Mouse (Mus musculus): ENCODE data around the gene Asl. TPM values are rescaled to one million over a fixed set of nuclear protein-coding genes. Genes with fewer than 3 reads are reported as not detected.

Gene Asl
- polyA plus RNA-seq, 1 experiment from 2014 or later: 21.0 TPM

DNA sequence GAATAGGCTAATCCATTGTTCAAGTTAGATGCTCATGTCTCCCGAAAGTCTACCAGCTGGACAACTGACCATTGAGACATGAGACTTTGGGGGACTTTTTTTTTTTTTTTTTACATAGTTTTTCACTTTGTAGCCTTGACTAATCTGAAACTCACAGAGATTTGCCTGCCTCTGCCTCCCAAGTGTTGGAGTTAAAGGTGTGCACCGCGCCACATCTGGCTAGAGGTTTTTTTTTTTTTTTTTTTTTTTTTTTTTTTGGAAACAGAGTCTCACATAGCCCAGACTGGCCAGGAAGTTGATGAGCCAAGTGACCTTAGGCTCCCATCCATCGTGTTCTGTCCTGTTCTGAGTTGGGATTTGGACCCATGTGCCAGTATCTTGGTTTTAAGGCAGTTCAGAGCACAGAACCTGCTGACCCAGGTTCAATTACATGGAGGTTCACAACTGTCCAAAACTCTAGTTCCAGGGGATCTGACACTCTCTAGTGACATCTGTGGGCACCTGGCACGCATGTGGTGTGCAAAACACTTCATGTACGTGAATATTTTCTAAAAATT lies 20.9 kb downstream of the Asl start:
- Histone ChIP-seq H3K4me2 (ENCODE audit: low read depth, low read length) (no peak overlapping the region), H3K4me1 (ENCODE audit: control insufficient read depth, insufficient read depth, low read length) (no peaks in the 10 kb centered on the region), H3K27me3 (ENCODE audit: control insufficient read depth, insufficient read depth, low read length) (no peaks in the 10 kb centered on the region), H3K9ac (replicated peaks; ENCODE audit: low read length) (no peak overlapping the region), H3K36me3 (replicated peaks; ENCODE audit: control insufficient read depth, insufficient read depth, low read depth, low read length) (peaks cover 3% of the 10 kb centered on the region), H3K4me3 (ENCODE audit: low read depth, low read length) (no peak overlapping the region), H3K9me3 (replicated peaks; ENCODE audit: control insufficient read depth, low read length) (peaks cover 3% of the 10 kb centered on the region; the same call in 1 of the 2 replicates), H3K27ac (replicated peaks; ENCODE audit: low read depth, low read length) (no peak overlapping the region)
- DNase-seq (ENCODE audit: low spot score) (no peak), ATAC-seq (replicated peaks; ENCODE audit: insufficient number of reproducible peaks, low FRiP score, low TSS enrichment, low read depth) (no peak)
- 81% methylated on average over 6 of the region's 6 CpGs for WGBS

DNA sequence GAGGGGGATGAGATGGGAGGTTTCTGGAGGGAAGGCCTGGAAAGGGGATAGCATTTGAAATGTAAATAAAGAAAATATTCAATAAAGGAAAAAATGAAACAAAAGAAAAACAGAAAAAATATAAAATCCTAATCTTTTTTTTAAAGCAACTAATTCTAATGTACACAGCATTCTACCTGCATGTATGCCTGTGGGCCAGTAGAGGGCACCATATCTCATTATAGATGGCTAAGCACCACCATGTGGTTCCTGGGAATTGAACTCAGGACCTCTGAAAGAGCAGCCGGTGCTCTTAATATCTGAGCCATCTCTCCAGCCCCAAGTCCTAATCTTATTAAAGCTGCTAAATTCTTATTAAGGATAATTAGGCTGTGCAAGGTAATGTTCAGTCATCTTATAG lies 21.7 kb downstream of the Asl start:
- H3K4me3 ChIP-seq (ENCODE audit: low read depth, low read length): no peak overlapping the region
- ATAC-seq (replicated peaks; ENCODE audit: insufficient number of reproducible peaks, low FRiP score, low TSS enrichment, low read depth) (no peak), DNase-seq (ENCODE audit: low spot score) (no peak)
- peaks cover 3% of the 10 kb centered on the region for H3K36me3 ChIP-seq (replicated peaks; ENCODE audit: control insufficient read depth, insufficient read depth, low read depth, low read length)
- peaks cover 3% of the 10 kb centered on the region; the same call in 1 of the 2 replicates for H3K9me3 ChIP-seq (replicated peaks; ENCODE audit: control insufficient read depth, low read length)
- H3K27me3 ChIP-seq (ENCODE audit: control insufficient read depth, insufficient read depth, low read length): no peaks in the 10 kb centered on the region
- no peak overlapping the region for H3K9ac ChIP-seq (replicated peaks; ENCODE audit: low read length)
- no peak overlapping the region for H3K27ac ChIP-seq (replicated peaks; ENCODE audit: low read depth, low read length)
- H3K4me1 ChIP-seq (ENCODE audit: control insufficient read depth, insufficient read depth, low read length): no peaks in the 10 kb centered on the region
- 82% methylated on average over 1 of the region's 1 CpGs for WGBS
- no peak overlapping the region for H3K4me2 ChIP-seq (ENCODE audit: low read depth, low read length)

DNA sequence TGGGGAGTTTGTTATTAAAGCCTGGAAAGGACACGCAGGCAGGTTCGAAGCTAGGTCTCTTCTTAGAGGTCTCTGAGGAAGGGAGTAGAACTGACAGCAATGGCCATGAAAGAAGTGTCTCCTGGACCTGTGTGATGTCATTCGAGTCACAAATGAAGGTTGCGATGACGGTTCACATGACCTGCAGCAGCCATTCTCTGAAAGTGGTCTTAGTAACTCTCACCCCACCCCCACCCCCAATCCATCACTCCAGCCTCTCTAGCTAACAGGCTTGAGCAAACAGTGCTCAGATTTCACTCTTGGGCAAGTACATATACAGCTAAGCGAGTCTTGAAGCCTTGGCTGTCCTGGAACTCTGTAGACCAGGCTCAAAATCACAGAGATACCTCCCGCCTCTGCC lies 25.8 kb downstream of the Asl start:
- no peaks in the 10 kb centered on the region for H3K4me1 ChIP-seq (ENCODE audit: control insufficient read depth, insufficient read depth, low read length)
- no peak for ATAC-seq (replicated peaks; ENCODE audit: insufficient number of reproducible peaks, low FRiP score, low TSS enrichment, low read depth)
- H3K9me3 ChIP-seq (replicated peaks; ENCODE audit: control insufficient read depth, low read length): no peaks in the 10 kb centered on the region
- H3K27ac ChIP-seq (replicated peaks; ENCODE audit: low read depth, low read length): no peak overlapping the region
- H3K4me2 ChIP-seq (ENCODE audit: low read depth, low read length): peak overlapping the region; percentile 88; the same call in 1 of the 2 replicates
- peak; percentile 27 for DNase-seq (ENCODE audit: low spot score)
- H3K9ac ChIP-seq (replicated peaks; ENCODE audit: low read length): peak overlapping the region; percentile 79
- H3K27me3 ChIP-seq (ENCODE audit: control insufficient read depth, insufficient read depth, low read length): no peaks in the 10 kb centered on the region
- H3K36me3 ChIP-seq (replicated peaks; ENCODE audit: control insufficient read depth, insufficient read depth, low read depth, low read length): no peaks in the 10 kb centered on the region
- 53% methylated on average over 7 of the region's 7 CpGs for WGBS
- H3K4me3 ChIP-seq (ENCODE audit: low read depth, low read length): no peak overlapping the region

DNA sequence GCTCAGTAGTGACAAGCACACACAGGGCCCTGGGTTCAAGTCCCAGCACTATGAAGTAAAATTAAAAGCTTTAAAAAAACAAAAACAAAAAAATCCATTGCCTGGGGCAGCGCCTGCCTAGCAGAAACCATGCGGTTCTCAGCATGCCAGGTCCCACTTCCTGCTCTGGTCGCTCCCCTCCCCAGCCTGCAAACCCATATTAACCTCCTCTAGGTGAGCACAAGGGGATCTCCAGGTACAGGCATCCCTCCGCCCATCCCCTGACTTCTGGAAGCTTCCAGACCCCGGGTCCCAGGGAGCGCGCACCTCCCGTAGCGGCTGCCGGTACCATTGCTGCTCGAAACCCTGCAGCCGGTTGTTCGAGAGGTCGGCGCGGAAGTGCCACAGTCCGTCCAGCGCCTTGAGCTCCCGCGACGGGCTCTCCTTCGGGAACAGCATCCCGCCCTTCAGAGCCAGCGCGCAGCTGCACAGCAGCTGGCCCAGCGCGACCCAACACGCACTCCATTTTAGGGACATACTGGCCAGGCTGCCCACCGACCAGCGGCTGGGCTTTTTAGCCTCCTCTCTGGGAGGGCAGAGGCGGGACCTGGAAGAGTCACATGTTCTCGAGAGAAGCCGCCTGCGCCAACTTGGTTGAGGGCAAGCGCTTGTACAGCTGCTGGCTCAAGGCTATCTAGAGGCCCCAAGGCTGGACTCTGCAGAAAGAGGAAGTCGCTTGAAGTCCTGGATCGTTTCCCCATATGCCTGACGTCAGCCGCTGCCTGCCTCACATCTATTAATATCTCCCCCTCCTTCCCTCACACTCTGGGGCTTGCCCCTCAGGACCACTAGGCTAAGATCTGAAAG lies 26.5 kb downstream of the Asl start, which contains the start of gene Gusb:
Gene Gusb (minus strand): TSS at position 749 of the 846 bp plus-strand sequence.
- peak within 1 kb of the TSS; percentile 47; the same call in 1 of the 2 replicates for H3K27ac ChIP-seq (replicated peaks; ENCODE audit: low read depth, low read length)

DNA sequence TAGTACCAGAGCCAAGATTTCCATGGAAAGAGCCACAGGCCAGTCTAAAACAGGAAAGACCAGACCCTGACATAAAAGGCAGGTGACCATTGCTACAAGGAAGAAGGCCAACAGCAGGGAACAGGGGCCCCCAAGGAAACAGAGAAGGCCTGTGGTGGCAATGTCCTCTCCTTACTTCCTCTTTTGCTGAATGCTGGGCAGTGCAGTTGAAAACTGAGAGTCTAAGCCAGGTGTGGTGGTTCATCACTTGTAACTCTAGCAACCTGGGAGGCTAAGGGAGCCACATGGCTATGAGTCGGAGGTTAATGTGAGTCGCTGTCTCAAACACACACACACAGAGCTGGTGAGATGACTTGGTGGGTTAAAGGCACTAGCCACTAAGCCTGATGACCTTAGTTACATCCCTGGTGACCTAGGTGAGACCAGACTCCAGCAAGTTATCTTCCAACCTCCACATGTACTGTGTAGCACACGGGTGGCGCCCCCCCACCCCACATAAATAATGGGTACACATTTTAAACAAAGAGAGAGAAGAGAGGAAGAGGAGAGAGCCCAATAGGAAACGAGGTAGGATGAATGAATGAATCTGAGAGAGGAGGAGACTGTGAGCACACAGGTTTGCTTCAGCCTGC lies 27.6 kb downstream of the Asl start:
- 64% methylated on average over 5 of the region's 5 CpGs for WGBS
- H3K9ac ChIP-seq (replicated peaks; ENCODE audit: low read length): peak overlapping the region; percentile 79
- H3K36me3 ChIP-seq (replicated peaks; ENCODE audit: control insufficient read depth, insufficient read depth, low read depth, low read length): no peaks in the 10 kb centered on the region
- H3K4me1 ChIP-seq (ENCODE audit: control insufficient read depth, insufficient read depth, low read length): no peaks in the 10 kb centered on the region
- ATAC-seq (replicated peaks; ENCODE audit: insufficient number of reproducible peaks, low FRiP score, low TSS enrichment, low read depth): no peak
- H3K4me2 ChIP-seq (ENCODE audit: low read depth, low read length): peak overlapping the region; percentile 88; the same call in 1 of the 2 replicates
- H3K9me3 ChIP-seq (replicated peaks; ENCODE audit: control insufficient read depth, low read length): no peaks in the 10 kb centered on the region
- H3K27ac ChIP-seq (replicated peaks; ENCODE audit: low read depth, low read length): no peak overlapping the region
- DNase-seq (ENCODE audit: low spot score): no peak
- peak overlapping the region; percentile 61 for H3K4me3 ChIP-seq (ENCODE audit: low read depth, low read length)
- H3K27me3 ChIP-seq (ENCODE audit: control insufficient read depth, insufficient read depth, low read length): no peaks in the 10 kb centered on the region

More for the DNA sequence above, 26.5 kb downstream of the Asl start, which contains the start of gene Gusb:
- Histone ChIP-seq H3K36me3 (replicated peaks; ENCODE audit: control insufficient read depth, insufficient read depth, low read depth, low read length) (no peaks in the 10 kb centered on the region), H3K27me3 (ENCODE audit: control insufficient read depth, insufficient read depth, low read length) (no peaks in the 10 kb centered on the region), H3K9me3 (replicated peaks; ENCODE audit: control insufficient read depth, low read length) (no peaks in the 10 kb centered on the region), H3K4me1 (ENCODE audit: control insufficient read depth, insufficient read depth, low read length) (no peaks in the 10 kb centered on the region), H3K9ac (replicated peaks; ENCODE audit: low read length) (peak within 1 kb of the TSS; percentile 79), H3K4me2 (ENCODE audit: low read depth, low read length) (peak within 1 kb of the TSS; percentile 88), H3K4me3 (ENCODE audit: low read depth, low read length) (peak within 1 kb of the TSS; percentile 61)
- ATAC-seq (replicated peaks; ENCODE audit: insufficient number of reproducible peaks, low FRiP score, low TSS enrichment, low read depth) (peak; percentile 80), DNase-seq (ENCODE audit: low spot score) (peak; percentile 84)
- under 1% methylated on average over 39 of the region's 39 CpGs for WGBS

DNA sequence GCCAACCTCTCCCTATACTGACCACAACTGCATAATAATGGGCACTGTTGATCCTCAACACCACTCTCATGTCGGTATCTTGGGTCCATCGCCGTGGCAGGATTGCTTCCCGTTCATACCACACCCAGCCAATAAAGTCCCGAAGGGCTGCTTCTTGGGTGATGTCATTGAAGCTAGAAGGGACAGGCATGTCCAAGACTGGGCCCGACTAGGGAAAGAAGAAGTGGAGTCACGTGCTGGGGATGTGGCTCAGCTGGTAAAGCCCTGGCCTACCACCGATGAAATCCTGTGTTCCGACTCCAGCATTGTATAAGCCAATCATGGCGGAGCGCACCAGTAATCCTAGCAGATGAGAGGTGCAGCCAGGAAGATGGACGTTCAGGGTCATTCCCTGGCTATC lies 28.3 kb downstream of the Asl start:
- DNase-seq (ENCODE audit: low spot score) (no peak), ATAC-seq (replicated peaks; ENCODE audit: insufficient number of reproducible peaks, low FRiP score, low TSS enrichment, low read depth) (no peak)
- Histone ChIP-seq H3K4me3 (ENCODE audit: low read depth, low read length) (no peak overlapping the region), H3K27me3 (ENCODE audit: control insufficient read depth, insufficient read depth, low read length) (no peaks in the 10 kb centered on the region), H3K36me3 (replicated peaks; ENCODE audit: control insufficient read depth, insufficient read depth, low read depth, low read length) (no peaks in the 10 kb centered on the region), H3K9me3 (replicated peaks; ENCODE audit: control insufficient read depth, low read length) (no peaks in the 10 kb centered on the region), H3K4me1 (ENCODE audit: control insufficient read depth, insufficient read depth, low read length) (no peaks in the 10 kb centered on the region), H3K27ac (replicated peaks; ENCODE audit: low read depth, low read length) (no peak overlapping the region), H3K9ac (replicated peaks; ENCODE audit: low read length) (no peak overlapping the region), H3K4me2 (ENCODE audit: low read depth, low read length) (no peak overlapping the region)
- WGBS: 95% methylated on average over 12 of the region's 12 CpGs

DNA sequence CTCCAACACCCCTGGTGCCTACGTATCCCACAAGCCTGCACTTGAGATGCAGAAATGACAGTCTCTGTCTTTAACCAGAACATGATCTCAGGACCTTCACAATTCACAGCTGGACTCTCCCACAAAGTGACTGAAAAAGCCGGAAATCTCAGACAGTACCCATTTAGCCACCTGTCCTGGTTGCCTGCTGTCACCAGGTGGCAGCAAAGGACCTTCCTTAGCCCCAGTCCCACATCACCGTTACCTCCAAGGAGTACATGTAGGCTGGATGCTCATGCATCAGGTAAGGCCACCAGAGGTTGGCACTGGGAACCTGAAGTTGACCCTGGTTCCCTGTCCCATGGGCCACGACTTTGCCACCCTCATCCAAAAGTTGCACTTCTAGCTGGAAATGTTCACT lies 29.9 kb downstream of the Asl start:
- Histone ChIP-seq H3K27me3 (ENCODE audit: control insufficient read depth, insufficient read depth, low read length) (no peaks in the 10 kb centered on the region), H3K9me3 (replicated peaks; ENCODE audit: control insufficient read depth, low read length) (no peaks in the 10 kb centered on the region), H3K4me2 (ENCODE audit: low read depth, low read length) (no peak overlapping the region), H3K36me3 (replicated peaks; ENCODE audit: control insufficient read depth, insufficient read depth, low read depth, low read length) (no peaks in the 10 kb centered on the region), H3K4me1 (ENCODE audit: control insufficient read depth, insufficient read depth, low read length) (no peaks in the 10 kb centered on the region), H3K9ac (replicated peaks; ENCODE audit: low read length) (no peak overlapping the region), H3K27ac (replicated peaks; ENCODE audit: low read depth, low read length) (no peak overlapping the region), H3K4me3 (ENCODE audit: low read depth, low read length) (no peak overlapping the region)
- ATAC-seq (replicated peaks; ENCODE audit: insufficient number of reproducible peaks, low FRiP score, low TSS enrichment, low read depth): no peak
- DNase-seq (ENCODE audit: low spot score): peak; percentile 71
- 33% methylated on average over 4 of the region's 4 CpGs for WGBS

DNA sequence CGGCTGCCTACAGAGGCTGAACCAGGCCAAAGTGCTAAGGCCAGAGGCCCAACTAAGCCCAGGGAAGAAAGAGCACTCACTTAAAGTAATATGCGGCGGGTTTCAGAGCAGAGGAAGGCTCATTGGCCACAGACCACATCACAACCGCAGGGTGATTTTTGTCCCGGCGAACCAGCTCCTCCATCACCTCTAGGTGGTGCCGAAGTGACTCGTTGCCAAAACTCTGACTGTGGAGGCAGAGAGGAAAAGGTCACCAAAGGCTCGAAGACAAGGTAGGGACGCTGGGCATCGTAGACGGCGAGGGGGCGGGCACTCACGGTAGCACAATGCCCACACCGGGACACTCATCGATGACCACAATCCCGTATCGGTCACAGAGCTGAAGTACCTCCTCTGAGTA lies 31.3 kb downstream of the Asl start:
- no peaks in the 10 kb centered on the region for H3K36me3 ChIP-seq (replicated peaks; ENCODE audit: control insufficient read depth, insufficient read depth, low read depth, low read length)
- no peak overlapping the region for H3K4me2 ChIP-seq (ENCODE audit: low read depth, low read length)
- 74% methylated on average over 19 of the region's 19 CpGs for WGBS
- H3K9me3 ChIP-seq (replicated peaks; ENCODE audit: control insufficient read depth, low read length): no peaks in the 10 kb centered on the region
- H3K9ac ChIP-seq (replicated peaks; ENCODE audit: low read length): no peak overlapping the region
- no peak for ATAC-seq (replicated peaks; ENCODE audit: insufficient number of reproducible peaks, low FRiP score, low TSS enrichment, low read depth)
- no peak overlapping the region for H3K4me3 ChIP-seq (ENCODE audit: low read depth, low read length)
- H3K27ac ChIP-seq (replicated peaks; ENCODE audit: low read depth, low read length): no peak overlapping the region
- H3K27me3 ChIP-seq (ENCODE audit: control insufficient read depth, insufficient read depth, low read length): no peaks in the 10 kb centered on the region
- DNase-seq (ENCODE audit: low spot score): peak; percentile 11
- no peaks in the 10 kb centered on the region for H3K4me1 ChIP-seq (ENCODE audit: control insufficient read depth, insufficient read depth, low read length)

Measured in embryonic facial prominence, embryonic 11.5 days (tissue).